Mouse (Mus musculus) limb, embryonic 11.5 days (tissue): Measurements from ENCODE around the gene Strap. TPM values are rescaled to one million over a fixed set of nuclear protein-coding genes. Genes with fewer than 3 reads are reported as not detected.

Source experiments
- ATAC-seq: fragments of 200-750 bp; cut with Nextera tagmentation; 2 replicates; pipeline ENCODE4 v1.8.0; 2017; ENCODE audit warnings: low read depth; ENCODE audit not compliant: insufficient number of reproducible peaks, low FRiP score, low TSS enrichment
- DNase-seq: peaks from one replicate; pipeline ENCODE4 v3.0.0-alpha.2; 2015; ENCODE audit warnings: low spot score
- H3K27ac ChIP-seq: fragments of 300-500 bp; sonication (generic); replicated peaks from 2 replicates; pipeline ENCODE4 v1.5.1; 2014; ENCODE audit warnings: low read depth, mild to moderate bottlenecking, low read length
- H3K27me3 ChIP-seq: fragments of 300-500 bp; sonication (generic); 2 replicates; pipeline ENCODE4 v1.6.1; 2014; ENCODE audit warnings: mild to moderate bottlenecking, low read length, mixed read lengths; ENCODE audit not compliant: control insufficient read depth, insufficient read depth
- H3K36me3 ChIP-seq: fragments of 300-500 bp; sonication (generic); 2 replicates; pipeline ENCODE4 v1.6.1; 2014; ENCODE audit warnings: mild to moderate bottlenecking, low read length, moderate library complexity, mixed read lengths; ENCODE audit not compliant: control insufficient read depth, insufficient read depth
- H3K4me1 ChIP-seq: fragments of 300-500 bp; sonication (generic); 2 replicates; pipeline ENCODE4 v1.6.1; 2014; ENCODE audit warnings: low read length, mixed read lengths; ENCODE audit not compliant: control insufficient read depth, insufficient read depth
- H3K4me2 ChIP-seq: fragments of 300-500 bp; sonication (generic); 2 replicates; pipeline ENCODE4 v1.6.1; 2014; ENCODE audit warnings: low read depth, mild to moderate bottlenecking, moderate library complexity; ENCODE audit not compliant: severe bottlenecking
- H3K4me3 ChIP-seq: fragments of 300-500 bp; sonication (generic); 2 replicates; pipeline ENCODE4 v1.5.1; 2014; ENCODE audit warnings: low read depth, low read length
- H3K9ac ChIP-seq: fragments of 300-500 bp; sonication (generic); 2 replicates; pipeline ENCODE4 v1.6.1; 2014; ENCODE audit warnings: mild to moderate bottlenecking, low read length
- H3K9me3 ChIP-seq: fragments of 300-500 bp; sonication (generic); 2 replicates; pipeline ENCODE4 v1.6.1; 2016; ENCODE audit warnings: low read length; ENCODE audit not compliant: control insufficient read depth
- WGBS: fragments of 180-500 bp; shearing (Covaris S2); extraction: QIAGEN DNeasy Blood & Tissue Kit; methylation state at CpG from one replicate; pipeline ENCODE4 v1.1.7; 2014; 5-methylcytosine and 5-hydroxymethylcytosine counted together
- polyA plus RNA-seq: library from polyadenylated mRNA; unstranded; fragments of >200 nt; fragmentation: Nextera tagmentation; extraction: Ambion mirVana; gene quantifications from 2 replicates; pipeline ENCODE4 v1.2.1, GENCODE M21; 2014

Gene Strap
- 244 and 246 TPM in 2 replicates for polyA plus RNA-seq

DNA sequence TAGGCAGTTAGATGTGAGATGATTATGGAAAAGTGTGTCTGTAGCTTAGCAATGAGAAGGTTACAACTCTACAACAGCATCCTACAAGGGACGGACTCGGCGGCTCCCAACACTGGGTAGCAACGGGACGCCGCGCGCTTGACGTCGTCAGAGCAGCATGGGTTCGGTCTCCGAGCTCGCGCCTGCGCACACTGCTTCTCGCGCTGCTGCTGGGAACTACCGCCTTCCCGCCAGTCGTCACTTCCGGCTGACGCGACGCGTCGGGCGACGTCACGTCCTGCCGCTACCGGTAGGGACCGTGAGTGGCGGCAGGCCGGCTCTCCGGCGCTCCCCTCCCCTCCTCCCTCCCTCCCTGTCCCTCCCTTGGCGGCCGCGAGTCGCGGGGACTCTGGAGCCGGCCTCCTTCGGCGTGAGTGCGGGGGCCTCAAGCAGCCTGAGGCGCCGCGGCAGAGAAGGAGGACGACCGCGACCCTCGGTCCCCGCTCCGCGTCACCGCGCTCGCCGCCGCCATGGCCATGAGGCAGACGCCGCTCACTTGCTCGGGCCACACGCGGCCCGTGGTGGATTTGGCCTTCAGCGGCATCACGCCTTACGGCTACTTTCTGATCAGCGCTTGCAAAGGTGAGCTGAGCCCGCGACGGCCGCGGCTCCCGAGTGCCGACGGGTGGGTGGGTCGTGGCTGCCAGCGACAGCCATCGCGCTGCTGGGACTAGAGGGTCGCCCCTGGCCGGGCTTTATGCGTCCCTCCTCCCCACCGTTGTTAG lies at the start of gene Strap:
Gene Strap (plus strand): TSS at position 233 of the 764 bp plus-strand sequence.
- H3K9me3 ChIP-seq: no peaks in the 10 kb centered on the region
- peak within 1 kb of the TSS; percentile 90 for H3K9ac ChIP-seq
- H3K4me1 ChIP-seq: peaks cover 3% of the 10 kb centered on the region; the same call in 1 of the 2 replicates
- no peaks in the 10 kb centered on the region for H3K27me3 ChIP-seq
- DNase-seq: peak; percentile 98
- no peaks in the 10 kb centered on the region; the same call in 1 of the 2 replicates for H3K36me3 ChIP-seq
- H3K4me2 ChIP-seq: peak within 1 kb of the TSS; percentile 84
- under 1% methylated on average over 65 of the region's 86 CpGs for WGBS
- H3K27ac ChIP-seq: no peak within 1 kb of the TSS; the same call in 1 of the 2 replicates
- ATAC-seq: peak; percentile 96
- H3K4me3 ChIP-seq: peak within 1 kb of the TSS; percentile 67

DNA sequence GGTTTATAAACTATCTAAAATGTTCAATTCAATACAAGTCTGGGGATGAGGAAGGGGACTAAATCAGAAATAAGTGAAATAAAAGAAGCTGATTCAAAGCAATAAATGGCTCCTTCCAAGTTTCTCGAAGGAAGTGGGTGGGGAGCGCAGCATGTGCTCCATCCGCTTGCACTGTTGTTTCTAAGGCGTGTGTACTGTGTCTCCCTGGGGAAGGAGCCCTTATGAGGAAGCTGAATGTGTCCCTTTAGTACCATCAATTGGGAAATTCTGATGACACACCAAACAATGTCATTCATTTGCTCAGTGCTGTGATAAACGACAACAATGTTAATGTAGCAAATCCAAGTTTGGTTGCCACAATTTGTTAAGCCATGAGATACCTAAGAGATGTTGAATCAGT lies 47.2 kb upstream of the Strap start:
- Histone ChIP-seq H3K4me3 (no peak overlapping the region), H3K9me3 (no peaks in the 10 kb centered on the region), H3K4me1 (no peaks in the 10 kb centered on the region), H3K9ac (no peak overlapping the region), H3K27me3 (no peaks in the 10 kb centered on the region), H3K36me3 (no peaks in the 10 kb centered on the region), H3K4me2 (no peak overlapping the region), H3K27ac (no peak overlapping the region)
- DNase-seq: no peak
- no peak for ATAC-seq
- WGBS: 92% methylated on average over 5 of the region's 5 CpGs

DNA sequence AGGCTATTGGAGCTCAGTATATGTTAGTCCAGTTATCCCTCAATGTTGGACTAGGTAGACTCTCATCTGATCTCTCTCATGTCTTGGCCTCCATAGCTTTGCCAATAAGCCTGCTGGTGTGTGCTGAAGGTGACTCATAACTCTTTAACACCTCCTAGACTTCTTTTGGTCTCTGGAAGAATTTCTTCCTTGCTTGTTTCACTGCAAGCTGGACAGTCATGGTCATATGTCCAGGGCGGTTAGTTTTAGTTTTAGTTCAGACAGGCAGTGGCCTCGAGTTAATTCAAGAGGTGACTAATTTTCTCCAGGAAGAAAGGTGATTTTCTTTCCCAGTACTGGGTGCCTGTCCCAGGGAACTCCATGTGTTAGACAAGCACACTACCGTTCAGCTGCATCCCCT lies 46.8 kb upstream of the Strap start:
- H3K27ac ChIP-seq: no peak overlapping the region
- no peaks in the 10 kb centered on the region for H3K36me3 ChIP-seq
- WGBS: 86% methylated on average over 3 of the region's 3 CpGs
- no peaks in the 10 kb centered on the region for H3K4me1 ChIP-seq
- no peak overlapping the region for H3K9ac ChIP-seq
- no peaks in the 10 kb centered on the region for H3K27me3 ChIP-seq
- no peak for ATAC-seq
- no peaks in the 10 kb centered on the region for H3K9me3 ChIP-seq
- no peak overlapping the region for H3K4me3 ChIP-seq
- H3K4me2 ChIP-seq: no peak overlapping the region
- DNase-seq: no peak

- DNase-seq (no peak), ATAC-seq (no peak)
- Histone ChIP-seq H3K36me3 (no peaks in the 10 kb centered on the region), H3K4me1 (no peaks in the 10 kb centered on the region), H3K27me3 (no peaks in the 10 kb centered on the region), H3K4me3 (no peak overlapping the region), H3K9ac (no peak overlapping the region), H3K4me2 (no peak overlapping the region), H3K9me3 (no peaks in the 10 kb centered on the region), H3K27ac (no peak overlapping the region)
- WGBS: 89% methylated on average over 11 of the region's 11 CpGs
These were observed 46.3 kb upstream of the Strap start for GRCm38 (mm10) chr6:137688506-137689105.

DNA sequence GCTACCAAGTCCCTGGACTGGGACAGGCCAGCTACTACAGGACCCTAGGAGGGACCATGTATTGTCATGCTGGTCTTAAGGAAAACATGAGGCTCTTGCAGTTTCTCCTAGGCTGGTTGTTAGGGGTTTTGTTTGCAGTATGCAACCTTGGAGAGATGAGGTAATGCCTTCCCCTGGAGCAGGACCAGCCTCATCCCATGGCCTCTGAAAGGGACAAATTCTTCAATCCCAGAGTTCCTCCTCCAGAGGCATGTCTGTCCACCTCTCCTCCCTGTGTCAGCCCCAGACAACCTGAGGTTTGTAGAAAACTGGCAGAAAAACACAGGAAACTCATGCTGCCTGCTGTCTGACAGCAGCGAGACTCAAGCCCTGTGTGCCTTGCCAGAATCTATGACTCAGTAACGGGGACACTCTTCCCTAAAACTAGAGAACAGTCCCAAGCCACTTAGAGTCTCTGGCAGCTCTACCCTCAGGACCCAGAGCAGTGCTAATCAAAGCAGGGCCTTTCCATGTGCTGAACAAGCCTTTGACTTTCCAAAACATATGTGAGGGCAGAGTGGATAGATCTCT lies 44.2 kb upstream of the Strap start:
- H3K36me3 ChIP-seq: no peaks in the 10 kb centered on the region
- no peak for DNase-seq
- H3K9me3 ChIP-seq: no peaks in the 10 kb centered on the region
- no peaks in the 10 kb centered on the region for H3K4me1 ChIP-seq
- H3K27me3 ChIP-seq: no peaks in the 10 kb centered on the region
- no peak for ATAC-seq
- no peak overlapping the region for H3K4me2 ChIP-seq
- 85% methylated on average over 2 of the region's 2 CpGs for WGBS
- no peak overlapping the region for H3K4me3 ChIP-seq
- H3K9ac ChIP-seq: no peak overlapping the region
- H3K27ac ChIP-seq: no peak overlapping the region

GRCm38 (mm10) chr6:137694310-137694709 lies 40.6 kb upstream of the Strap start:
- no peaks in the 10 kb centered on the region for H3K27me3 ChIP-seq
- no peaks in the 10 kb centered on the region for H3K36me3 ChIP-seq
- H3K27ac ChIP-seq: no peak overlapping the region
- 79% methylated on average over 2 of the region's 2 CpGs for WGBS
- H3K9me3 ChIP-seq: no peaks in the 10 kb centered on the region
- DNase-seq: no peak
- no peak overlapping the region for H3K4me2 ChIP-seq
- no peak for ATAC-seq
- H3K4me1 ChIP-seq: no peaks in the 10 kb centered on the region
- H3K9ac ChIP-seq: no peak overlapping the region
- no peak overlapping the region for H3K4me3 ChIP-seq

- H3K9ac ChIP-seq: no peak overlapping the region
- ATAC-seq: no peak
These were observed 39.8 kb upstream of the Strap start for GRCm38 (mm10) chr6:137695046-137695445.

DNA sequence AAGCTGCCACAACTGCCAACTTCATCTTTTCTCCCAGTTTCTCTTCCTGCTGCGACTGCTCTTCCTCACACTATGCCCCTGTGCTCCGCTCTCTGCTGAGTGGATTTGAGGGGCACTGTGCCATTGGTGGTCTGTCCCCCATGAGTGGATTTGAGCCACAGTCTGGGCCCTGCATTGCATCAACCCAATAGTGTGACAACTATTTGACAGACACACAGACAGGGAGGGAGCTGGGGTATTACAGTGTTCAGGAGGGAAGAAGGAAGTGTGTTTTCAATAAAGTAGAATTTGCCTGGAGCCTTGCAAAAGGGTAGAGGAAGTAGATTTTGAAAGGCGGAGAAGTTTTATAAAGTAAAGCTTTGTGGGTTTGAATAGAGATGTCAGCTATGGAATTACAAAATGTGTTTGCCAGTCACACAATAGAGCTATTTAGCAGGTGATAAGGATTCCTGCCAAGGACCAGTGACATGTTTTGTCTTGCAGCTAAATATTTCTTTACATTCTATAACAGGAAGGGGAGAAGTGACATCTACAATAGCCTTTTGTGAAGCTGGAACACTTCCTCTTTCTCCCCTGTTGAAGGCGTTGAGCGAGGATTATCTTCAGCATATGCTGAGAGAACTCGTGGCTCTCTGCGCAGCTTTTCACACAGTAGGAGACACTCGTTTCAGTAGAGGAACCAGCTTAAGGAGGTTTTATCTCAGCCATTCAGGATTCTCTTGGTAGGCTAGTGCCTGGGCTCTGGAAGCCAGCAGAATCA lies 38.3 kb upstream of the Strap start:
- H3K27me3 ChIP-seq: no peaks in the 10 kb centered on the region
- no peak for DNase-seq
- ATAC-seq: no peak
- H3K4me2 ChIP-seq: no peak overlapping the region
- no peak overlapping the region for H3K9ac ChIP-seq
- no peaks in the 10 kb centered on the region for H3K4me1 ChIP-seq
- H3K27ac ChIP-seq: no peak overlapping the region
- no peaks in the 10 kb centered on the region for H3K36me3 ChIP-seq
- WGBS: 84% methylated on average over 8 of the region's 8 CpGs
- no peak overlapping the region for H3K4me3 ChIP-seq
- no peaks in the 10 kb centered on the region for H3K9me3 ChIP-seq

More at GRCm38 (mm10) chr6:137695046-137695445, 39.8 kb upstream of the Strap start:
- Histone ChIP-seq H3K9me3 (no peaks in the 10 kb centered on the region), H3K27me3 (no peaks in the 10 kb centered on the region), H3K4me2 (no peak overlapping the region), H3K4me1 (no peaks in the 10 kb centered on the region), H3K36me3 (no peaks in the 10 kb centered on the region), H3K27ac (no peak overlapping the region), H3K4me3 (no peak overlapping the region)
- no peak for DNase-seq
- 88% methylated on average over 8 of the region's 8 CpGs for WGBS
